Mouse (Mus musculus): ENCODE measurements around the gene Luc7l3.

DNA sequence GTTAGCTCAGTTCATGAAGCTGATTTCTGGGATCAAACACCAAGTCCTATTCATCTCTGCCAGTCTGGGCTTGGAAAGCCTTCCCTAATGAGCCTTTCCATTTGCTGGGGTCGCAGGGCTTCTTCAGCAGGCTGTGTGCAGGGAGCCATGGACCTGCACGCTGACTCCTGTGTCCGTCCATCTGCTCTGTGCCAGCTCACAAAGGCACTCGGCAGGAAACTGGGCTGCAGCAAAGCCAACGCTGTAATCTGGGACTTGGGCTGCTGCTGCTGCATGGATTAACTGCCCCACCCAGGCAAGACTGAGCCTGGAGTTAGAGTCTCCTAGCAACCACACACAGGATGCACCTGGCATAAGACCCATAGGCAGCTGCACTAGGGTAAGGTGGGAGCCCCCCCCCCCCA, 22.2 kb upstream of the Luc7l3 start:
- TF ChIP-seq CTCF (IDR thresholded peaks at IDR 0.05 in 2 of 3, conservative IDR thresholded peaks at IDR 0.05 in 1 of 3; ENCODE audit: control insufficient read depth in 1 of 3, insufficient read depth in 1 of 3, low read depth in 2 of 3, low read length in 3 of 3, poor library complexity in 1 of 3, severe bottlenecking in 1 of 3) (no peak), BHLHE40 (IDR thresholded peaks at IDR 0.05; ENCODE audit: borderline replicate concordance, low read depth, low read length) (no peak), POLR2A (IDR thresholded peaks at IDR 0.05; ENCODE audit: control insufficient read depth in 1 of 2, insufficient read depth in 1 of 2, low read depth in 1 of 2, low read length in 2 of 2, poor library complexity in 1 of 2) (no peak), ZMIZ1 (IDR thresholded peaks at IDR 0.05; ENCODE audit: low read depth, low read length) (no peak), MAX (IDR thresholded peaks at IDR 0.05; ENCODE audit: low read length) (no peak), TAL1 (IDR thresholded peaks at IDR 0.05; ENCODE audit: low read length) (no peak)

Data from MEL (cell line).